Mouse (Mus musculus) cerebellum, adult 8-10 months (tissue): ENCODE results near the gene Lbx1.

ENCODE experiments used
- DNase-seq: peaks from one replicate; pipeline ENCODE4 v3.0.0; 2022

Lbx1 gene

DNA sequence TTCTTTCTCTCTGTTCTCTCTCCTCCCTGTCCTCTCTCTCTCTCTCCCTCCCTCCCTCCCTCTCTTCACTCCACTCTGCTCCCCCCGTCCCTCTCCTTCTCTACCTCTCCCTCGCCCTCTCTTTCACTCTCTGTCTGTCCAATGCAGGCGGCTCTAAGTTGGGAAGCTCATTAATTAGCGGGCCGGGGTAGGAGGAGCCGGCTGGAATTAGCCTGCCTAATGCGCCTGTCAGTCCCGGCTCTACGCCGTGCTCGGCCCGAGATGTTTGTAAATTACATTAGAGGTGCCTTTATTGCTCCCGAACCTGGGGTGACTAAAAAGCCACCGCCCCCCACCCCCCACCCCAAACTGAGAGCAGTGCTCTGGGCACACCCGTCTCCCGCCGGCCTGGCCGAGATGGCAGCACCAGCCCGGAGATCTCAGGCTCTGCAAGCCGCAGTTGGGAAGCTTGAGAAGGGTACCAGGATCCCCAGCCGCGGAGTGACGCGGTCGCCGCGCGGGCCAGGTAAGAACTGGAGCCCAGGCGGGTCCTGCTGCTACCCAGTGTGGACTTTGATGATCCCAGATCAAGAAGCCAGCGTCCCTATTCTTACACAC lies at the start of gene Lbx1:
Lbx1 (minus strand) TSS at position 47 of the 597 bp plus-strand sequence.
- no peak for DNase-seq

DNA sequence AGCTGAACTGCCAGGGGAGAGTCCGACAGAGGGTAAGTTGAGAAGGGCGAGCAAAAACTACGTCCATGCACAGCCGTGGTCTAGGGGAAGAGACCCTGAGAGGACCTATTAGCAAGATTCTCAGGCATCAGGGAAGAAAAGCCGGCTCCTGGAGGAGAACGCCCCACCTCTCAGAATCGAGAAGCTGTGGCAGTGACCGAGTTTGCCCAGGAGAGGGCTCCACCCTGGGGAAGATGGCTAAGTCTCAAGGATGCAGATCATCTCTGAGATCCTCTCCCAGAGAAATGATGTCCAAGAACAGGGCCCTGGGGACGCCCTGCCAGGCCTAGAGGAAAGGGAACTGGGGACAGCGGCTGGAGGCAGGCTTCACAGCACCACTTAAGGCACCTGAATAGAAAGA lies 47.7 kb upstream of the Lbx1 start:
- peak; percentile 77 for DNase-seq

DNA sequence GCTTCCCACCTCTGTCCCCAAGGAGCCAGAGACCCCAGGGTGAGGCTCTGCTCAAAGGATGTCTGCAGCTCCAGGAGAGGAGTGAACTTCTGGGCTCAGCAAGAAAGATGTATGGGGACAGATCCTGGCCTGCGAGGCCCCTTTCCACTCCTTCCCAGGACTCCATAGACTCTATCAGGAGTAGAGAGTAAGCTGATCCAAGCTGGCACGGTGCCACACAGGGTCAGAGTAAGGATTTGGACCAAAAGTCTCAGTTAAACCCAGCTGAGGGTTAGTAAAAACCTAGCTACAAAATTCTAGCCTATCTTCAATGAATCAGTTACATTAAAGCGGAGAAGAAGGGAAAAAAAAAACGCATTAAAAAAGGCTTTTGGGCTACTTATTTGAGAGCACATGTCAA lies 40.6 kb upstream of the Lbx1 start:
- no peak for DNase-seq

DNA sequence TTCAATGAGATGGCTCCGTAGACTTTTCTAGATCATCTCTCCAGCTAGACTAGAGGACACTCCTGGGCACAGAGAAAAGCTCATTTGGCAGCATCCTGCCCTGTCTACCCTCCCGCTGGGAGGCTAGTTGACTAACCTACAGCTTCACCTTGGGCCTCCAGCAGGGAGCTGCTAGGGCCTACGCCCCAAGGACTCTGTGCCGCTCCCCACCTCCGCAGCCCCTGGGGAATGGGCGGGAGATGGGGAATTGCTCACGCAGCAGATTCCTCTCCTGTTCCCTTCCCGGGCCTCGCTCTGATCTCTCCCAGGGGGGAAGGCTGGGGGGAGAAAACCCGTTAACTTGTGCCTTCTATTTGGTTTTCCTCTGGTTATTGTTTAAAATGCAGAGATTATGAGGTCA lies 36.4 kb upstream of the Lbx1 start:
- no peak for DNase-seq

DNA sequence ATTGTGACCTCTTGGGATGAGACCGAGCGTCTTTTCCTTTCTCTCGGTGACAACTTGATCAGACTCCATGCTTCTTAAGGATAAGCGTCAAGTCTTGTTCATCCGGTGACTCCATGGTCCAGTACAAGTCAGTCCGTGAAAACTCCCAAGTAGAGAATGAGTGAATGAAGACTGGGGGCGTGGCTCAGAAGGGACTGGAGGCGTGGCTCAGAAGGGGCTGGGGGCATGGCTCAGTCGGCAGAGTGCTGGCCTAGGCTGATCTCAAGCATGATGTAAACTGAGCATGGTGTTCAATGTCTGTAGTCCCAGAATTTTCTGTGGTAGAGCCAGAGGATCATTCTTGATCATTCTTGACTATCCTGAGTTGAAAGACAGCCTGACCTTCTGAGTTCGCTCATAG lies 27.4 kb upstream of the Lbx1 start:
- DNase-seq: no peak

DNA sequence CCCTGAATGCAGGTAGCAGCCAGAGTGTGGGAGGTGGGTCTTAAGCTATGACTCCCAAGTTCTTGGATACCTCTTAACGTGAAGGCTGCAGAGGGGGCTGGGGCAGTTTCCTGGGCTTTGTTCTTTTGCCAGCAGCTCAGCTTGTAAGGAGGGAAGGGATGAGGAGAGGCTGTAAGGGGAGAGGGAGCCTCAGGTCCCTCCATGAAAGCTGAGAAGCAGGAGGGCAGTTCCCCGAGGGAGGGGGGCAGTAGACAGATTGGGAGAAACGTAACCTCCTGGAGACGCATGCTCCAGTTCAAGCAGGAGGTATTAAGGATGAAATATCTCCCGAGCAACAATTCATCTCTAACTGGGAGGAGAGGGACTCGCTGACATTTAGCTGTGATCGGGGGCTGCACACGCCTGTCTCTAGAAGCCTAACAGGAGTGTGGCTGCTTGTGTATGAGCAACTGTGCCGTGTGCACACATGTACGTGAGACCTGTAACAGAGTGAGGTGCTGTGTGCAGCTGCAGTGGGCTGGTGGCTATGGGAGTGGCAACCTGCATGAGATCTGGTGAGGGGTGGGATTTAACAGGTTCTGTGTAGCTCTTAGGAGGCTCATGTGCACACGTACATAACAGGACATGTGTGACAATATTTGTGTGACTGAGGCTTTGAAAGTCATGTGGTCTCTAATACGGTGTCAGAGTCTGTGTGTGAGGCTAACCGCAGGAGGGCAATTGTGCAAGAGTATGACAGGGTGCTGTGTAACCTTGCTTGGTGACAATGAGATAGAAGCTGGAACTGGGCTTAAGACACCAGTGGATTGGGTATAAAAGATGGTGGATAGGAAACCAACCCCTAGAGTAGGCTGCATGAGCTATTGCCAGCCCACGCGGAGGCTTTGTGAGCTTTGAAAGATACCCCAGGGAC lies 22.1 kb upstream of the Lbx1 start:
- no peak for DNase-seq

DNA sequence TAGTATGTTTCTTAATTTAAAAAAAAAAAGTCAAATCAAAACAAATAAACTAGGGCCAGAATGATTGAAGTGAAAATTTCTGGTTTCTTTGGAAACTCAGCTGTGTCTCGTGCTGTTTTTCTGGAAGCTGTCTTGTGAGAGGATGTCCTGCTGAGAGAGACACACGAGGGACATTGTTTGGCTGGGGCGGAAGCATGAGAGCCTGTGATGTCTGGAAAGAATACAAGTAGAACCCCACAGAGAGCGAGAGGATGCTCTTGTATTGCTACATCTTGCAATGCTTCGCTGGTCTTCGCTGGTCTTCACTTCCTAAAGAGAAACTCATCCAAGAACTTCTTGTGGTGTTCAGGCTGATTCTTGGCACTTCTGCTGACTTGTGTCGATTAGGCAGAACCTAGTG lies 19.2 kb upstream of the Lbx1 start:
- no peak for DNase-seq

DNA sequence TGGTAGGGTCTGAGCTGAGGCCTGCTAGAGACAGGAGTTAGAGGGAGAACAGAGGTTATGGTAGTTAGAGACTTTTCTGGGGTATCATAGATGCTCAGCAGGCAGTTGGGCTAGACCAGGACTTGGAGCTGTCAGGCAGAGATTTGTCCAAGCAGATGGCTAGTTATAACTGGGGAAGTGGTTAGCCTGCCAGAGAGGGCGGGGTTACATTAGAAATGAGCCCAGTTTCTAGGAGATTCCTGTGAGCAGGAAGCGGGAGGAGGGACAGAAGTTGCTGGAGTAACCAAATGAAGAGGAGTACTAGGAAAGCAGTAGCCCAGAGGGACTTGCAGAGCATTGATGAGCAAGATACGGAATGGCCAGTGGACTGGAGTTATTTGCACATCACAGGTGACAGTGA lies 16.8 kb upstream of the Lbx1 start:
- no peak for DNase-seq

DNA sequence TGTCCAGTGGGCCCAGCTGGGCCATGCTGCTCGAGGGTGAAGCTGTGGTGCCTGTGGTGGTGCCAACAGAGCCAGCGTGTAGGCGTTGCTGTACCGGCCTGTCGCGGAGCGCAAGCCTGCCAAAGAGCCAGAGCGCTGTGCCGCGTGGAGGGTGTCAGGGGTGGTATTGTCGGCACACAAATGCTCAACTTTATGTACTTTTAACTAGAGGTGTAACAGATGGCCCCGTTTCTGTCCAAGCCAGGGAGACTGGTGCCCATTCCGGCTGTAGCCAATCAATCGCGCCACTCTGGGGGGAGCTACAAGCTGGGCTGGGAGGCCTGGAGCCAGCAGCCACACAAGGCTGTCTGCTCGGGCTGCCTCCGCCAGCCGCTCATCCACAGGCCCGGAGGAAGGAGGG lies 13.1 kb upstream of the Lbx1 start:
- DNase-seq: peak; percentile 23

DNA sequence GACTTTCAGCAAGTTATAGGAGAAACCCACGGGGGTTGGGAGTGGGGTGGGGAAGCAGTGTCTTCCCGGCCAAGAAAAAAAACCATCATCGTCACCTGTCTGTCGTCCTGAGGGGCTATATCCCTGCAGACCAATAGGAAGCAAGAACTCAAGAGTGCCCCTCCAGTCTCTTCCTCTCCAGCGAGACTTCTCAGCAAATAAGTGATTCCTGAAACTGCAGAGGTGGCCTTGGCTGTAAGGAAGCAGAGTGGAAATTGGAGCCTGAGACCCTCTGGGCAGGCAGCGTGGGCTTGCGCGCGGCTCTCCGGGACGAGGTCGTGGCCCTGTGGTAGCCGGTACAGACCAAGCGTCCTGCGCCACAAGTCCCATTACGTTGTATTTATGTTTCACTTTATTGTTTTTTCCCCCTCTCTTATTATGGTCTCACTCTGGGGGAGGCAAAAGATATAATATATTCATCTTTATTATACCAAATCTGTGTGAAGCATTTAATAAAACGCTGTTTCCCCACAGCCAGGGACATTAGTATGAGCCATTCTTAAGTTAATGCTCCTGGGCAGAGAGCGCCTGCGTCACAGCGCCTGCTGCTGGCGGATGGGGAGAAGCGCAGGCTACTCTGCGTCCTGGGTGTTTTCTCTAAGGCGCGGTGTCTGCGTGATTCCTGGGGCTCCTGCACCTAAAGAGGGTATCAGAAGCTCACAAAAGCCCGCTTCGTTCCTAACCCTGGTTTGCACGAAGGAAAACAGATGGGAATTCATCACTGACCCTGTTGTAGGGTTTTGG lies 8.5 kb upstream of the Lbx1 start:
- no peak for DNase-seq

DNA sequence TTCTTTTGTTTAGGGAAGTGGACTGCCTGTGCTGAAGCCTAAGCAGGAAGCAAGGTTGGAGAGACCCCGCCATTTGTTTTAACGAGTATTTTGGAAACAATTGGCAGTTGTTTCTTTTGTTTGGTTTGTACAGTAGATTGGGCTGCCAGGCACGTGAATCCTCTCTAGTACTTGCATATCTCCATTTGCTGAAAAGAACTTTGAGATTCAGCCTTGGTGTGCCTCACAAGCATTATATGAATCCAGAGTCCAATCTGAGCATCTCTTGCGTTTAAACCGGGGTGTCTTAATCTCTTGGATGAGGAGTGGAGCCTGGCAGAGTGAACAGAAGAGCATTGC lies 7.6 kb upstream of the Lbx1 start:
- DNase-seq: no peak

DNA sequence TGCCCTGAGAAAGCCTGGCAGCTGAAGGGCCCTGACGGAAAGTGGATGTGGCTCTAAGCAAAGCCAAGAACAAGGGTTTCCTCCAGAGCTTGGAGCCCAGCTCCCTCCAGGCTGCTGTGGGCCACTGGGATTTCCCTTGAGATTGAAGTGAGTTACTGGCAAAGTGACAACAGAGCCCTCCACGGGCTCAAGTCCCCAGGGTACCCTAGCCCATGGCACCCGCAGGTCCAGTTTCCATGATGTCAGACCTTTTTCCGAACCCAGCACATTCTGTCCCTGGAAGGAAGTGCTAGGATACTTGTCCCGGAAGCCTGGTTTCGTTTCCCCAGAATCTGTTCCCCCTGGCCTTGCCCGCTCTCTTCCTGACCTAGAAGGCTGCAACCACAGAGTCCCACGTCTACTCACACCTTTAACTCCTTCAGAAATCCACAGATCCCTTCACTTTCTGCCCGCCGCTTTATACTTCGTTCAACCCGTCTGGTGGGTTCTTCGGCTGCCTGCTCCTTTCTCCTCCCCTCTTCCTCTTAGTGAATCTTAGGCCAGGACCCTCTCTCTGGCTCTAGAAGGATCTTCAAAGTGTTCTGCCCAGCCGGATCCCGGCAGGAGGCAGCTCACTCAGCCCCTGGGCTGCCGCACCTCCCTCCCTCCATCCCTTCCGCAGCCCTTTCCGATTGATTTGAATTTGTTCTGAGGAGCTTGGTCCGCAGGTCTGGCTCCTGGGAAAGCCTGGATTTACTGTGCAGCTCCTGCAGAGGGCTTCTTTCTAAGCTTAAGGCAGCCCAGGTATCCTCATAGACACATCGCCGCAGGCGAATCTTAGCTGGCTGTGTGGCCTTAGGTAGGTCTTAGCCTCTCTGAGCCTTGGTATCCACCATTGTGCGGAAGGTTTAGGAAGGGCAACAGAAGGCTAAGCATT lies 7.0 kb upstream of the Lbx1 start:
- DNase-seq: no peak

DNA sequence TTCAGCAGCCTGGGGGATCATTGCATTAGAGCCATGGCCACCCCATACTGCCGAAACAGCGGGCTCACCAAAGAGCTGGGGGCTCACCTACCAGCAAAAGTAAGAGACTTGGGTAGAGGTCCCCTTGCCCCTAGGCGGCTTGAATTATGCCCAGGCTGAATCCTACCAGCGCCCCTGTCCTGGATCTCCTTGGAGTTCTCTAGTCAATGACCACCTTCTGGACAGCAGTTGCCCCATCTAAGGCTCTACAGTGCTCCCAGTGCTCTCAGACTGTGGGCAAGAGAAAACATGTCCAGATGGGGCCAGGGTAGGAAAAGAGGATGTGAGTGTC lies 6.4 kb upstream of the Lbx1 start:
- no peak for DNase-seq

DNA sequence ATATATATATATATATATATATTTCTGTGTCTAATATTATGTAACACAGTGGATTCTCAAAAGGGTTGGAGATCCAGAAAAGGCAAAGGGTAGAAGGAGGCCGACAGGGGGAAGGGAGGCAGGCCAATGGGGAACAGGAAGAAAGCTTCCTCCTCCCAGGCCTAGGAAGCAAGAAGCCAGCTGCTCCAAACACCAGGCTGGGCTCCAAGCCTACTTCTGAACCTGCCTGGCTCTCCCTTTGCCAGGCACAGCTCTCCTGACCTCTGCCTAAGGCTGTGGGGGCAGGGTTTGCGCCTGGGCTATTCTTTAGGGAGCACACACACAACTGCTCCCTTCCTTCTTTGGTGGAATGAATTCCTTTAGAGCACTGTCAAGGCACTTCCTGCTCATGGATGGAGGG lies 4.4 kb upstream of the Lbx1 start:
- DNase-seq: no peak

DNA sequence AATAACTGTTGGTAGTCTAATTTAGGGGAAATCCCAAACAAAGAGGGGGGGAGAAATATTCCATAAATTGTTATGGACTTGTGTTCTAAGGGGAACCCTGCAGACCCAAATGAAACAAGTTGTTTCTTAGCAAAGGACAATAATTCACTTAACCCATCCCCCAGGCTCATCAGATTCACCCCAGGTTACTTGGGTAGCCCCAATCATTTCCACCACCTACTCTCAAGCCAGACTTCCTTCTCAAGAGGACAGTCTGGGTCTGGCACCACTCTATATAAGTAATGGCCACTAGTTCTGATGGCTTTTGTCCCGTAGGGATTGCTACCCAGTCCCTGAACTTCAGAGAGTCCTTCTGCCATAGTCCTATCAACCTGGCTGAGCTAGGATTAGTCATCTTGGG lies 3.6 kb upstream of the Lbx1 start:
- no peak for DNase-seq

DNA sequence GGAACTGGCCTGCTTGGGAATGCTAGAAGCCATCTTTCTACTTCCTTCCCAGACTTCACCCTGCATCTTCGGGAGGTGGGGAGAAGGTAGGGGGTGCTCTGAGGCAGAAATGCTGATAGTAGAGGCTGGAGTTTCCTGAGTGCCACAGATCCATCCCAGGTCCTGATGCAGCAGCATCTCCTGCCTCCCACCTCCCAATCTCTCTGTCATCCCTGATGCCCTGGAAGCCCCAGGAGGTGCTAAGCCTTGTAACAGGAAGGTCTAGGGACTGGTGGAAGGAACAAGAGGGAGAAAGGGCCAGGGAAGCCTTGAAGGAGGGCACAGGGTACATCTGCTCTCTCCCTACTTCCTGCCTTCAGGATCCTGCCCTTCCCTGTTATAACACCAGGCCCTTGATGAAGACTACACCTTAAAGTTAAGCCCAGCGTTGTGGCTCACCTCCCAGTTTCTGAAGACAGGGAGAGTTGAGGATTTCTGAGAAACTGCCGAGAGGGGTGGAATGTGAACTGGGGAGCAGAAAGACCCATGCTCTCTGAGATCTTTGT lies 2.1 kb upstream of the Lbx1 start:
- DNase-seq: no peak

DNA sequence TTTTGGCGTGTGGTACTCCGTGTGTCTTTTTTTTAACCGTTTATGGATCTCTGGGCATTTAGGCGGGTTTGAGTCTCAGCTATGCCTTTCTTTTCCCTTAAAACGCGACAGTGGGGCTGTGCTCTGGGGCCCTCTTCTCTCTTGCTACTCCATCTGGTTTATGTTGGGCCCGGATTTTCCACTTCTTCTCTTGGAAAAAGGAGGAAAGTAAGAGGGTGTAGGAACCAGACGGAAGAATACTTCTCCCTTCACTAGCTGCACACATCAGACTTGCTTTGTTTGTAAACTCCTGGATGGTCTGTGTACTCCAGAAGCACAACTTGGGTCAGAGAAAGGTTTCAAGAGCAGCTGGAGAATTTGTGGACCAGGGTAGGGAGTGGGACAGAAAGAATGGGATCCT lies 1.5 kb upstream of the Lbx1 start:
- DNase-seq: no peak

DNA sequence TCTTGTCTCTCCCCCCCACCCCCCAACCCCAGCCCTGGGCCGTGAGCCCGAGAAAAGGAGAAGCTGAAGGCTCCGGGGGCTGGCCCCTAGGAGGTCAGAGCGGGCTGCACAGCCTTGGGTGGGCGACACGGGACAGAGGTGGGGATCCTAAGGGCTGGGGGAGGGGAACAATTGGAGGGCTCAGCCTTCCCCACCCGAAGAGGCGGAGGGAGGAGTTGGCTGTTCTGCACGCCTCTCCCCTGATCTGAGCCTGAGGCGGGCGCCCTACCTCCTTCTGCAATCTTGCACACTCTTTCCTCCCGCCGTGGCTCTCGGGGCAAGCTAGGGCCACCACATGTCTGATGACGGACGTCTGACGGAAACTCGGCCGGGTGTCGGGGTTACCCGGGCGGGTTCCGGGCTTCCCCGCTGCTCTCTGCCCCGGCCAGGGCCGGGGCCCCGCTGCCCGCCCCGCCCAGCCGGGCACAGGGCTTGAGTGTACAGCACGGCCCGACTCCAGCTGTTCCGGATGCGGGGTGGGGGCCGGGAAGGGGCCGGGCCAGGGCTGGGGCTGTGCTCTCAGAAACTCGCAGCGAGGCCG lies 841 bp upstream of the Lbx1 start:
- DNase-seq: no peak

DNA sequence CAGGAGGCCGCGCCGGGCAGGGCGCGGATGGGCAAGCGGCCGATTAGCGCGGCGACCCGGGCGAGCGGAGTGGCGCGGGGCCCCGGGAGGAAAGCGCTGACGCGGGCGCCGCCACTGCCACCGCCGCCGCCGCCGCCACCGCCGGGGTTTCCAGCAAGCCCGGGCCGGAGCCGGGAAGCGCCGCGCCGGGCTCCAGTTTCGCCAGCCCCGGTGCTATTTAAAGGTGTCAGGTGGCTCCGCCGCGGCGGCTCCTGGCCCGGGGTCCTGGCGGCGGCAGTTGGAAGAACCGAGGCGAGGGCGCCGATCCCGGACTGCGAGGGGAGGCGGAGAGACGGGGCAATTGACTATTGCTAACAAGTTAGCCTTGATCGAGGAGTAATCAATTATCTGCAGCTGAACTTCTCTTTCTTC lies 276 bp downstream of the Lbx1 start:
- DNase-seq: no peak

DNA sequence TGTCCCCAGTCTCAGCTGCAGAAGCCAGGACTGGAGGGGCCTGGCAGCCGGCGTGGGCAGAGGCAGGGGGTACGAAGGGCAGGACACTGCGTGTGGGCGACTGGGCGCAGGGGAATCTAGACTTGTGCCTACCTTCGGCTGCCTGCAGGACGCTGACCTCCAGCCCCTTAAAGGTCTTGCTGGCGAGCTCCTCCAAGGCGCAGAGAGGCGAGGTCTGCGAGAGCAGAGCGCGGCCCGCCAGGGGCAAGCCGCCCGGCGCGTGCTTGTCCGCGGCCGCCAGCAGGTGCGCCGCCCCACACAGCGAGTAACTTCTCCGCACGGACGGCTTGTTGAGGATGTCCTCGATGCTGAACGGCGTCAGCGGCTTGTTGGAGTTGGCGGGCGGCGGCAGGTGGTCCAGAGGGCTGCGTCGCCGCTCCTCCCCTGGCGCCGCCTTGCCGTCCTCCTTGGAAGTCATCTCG lies 811 bp downstream of the Lbx1 start:
- DNase-seq: no peak

DNA sequence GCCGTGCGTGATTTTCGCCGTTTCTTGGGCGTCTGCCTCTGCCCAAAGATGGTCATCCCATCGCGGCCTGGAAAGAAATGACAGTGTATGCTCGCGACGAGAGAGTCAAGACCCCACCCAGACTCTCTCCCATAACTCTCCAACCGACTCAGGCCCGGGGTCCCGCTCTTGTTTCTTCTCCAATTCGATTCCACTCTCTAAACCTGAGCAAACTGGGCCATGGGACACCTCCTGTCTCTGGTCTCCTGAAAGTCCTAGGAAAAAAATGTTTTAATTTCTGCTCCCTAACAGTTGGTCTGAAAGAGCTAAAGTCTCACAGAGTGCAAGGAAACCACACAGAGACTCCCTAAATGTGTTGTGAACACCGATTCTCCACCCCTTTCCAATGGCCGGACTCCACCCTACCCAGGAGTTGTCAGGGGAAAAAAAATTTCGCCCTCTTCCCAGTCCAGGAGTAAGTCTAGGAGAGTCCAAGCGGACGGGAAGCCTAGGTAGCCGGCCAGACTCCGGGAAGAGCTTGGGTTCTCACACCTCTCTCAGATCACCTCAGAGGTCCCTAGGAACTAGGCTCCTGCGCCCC lies 1.3 kb downstream of the Lbx1 start:
- no peak for DNase-seq
